Mouse (Mus musculus): ENCODE results near the gene Tescl.

Tescl gene

GRCm38 (mm10) chr7:24299823-24300481 is 33.8 kb downstream of the Tescl start:
- no peak for DNase-seq (ENCODE audit: low spot score in 2 of 2)

DNA sequence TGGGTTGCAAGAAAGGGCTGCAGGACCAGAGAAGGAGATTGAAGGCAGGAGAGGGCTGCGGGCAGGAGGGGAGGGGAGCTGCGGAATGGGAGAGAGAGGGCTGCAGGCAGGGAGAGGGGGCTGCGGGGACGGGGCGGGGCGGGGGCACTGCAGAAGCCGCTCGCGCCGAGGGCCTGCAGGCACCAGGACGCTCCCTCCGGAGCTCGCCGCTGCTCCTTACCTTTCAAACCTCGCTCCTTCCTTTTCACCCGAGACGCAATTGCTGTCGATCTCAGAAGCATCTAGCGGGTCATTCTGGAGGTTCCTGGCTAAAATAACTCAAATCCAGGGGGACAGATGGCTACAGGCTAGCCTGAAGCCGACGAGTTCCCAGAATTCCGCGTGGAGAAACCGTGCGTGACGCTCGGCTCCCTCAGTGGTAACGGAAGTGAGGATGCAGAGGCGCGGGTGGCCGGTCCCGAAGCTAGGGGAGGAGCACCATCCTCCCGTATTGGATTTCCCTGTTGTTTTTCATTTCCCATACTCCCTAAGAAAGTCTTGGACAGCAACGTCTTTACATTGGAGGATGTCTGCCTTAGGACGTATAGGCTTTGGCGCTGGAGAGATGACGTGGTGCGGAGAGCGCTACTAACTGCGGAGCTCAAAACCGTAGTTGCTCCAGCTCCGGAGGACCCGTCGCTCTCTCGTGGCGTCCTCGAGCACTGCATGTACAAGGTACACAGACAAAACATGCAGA is 34.6 kb downstream of the Tescl start:
- DNase-seq (ENCODE audit: low spot score in 2 of 2) = peak; percentile 88 to 92

GRCm38 (mm10) chr7:24298635-24298972 is 35.1 kb downstream of the Tescl start:
- no peak for DNase-seq (ENCODE audit: low spot score in 2 of 2)

DNA sequence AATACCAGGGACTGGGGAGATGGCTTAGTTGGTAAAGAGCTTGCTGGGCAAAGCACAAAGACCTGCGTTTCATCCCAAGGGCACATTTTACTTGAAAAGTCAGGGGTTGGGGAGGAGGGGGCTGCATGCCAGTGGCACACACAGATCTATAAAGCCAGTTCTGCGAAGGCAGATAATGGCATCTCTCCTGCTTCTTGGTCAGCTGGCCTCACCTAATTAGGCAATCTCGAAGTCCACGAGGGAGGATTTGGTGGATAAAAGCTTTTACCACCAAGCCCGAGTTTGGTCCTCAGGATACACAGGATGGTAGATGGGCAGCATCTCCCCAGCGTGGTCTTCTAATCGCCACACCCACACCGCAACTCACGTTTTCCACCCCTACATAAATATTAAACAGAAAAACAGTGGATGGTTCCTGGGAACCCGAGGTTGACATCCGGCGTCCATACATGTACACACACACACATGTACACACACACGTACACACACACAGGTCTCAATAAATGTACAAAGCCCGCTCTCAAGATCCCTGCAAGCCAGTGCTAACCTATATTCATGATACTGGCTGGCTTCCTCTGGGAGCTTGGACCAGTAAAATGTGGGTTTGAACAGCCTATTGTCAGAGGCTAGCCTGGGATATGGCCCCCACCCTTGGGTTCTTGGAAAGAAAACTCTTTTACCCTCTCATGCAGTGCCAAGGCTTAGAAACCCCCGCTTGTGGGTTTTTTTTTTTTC is 36.2 kb downstream of the Tescl start:
- no peak for DNase-seq (ENCODE audit: low spot score in 2 of 2)

DNA sequence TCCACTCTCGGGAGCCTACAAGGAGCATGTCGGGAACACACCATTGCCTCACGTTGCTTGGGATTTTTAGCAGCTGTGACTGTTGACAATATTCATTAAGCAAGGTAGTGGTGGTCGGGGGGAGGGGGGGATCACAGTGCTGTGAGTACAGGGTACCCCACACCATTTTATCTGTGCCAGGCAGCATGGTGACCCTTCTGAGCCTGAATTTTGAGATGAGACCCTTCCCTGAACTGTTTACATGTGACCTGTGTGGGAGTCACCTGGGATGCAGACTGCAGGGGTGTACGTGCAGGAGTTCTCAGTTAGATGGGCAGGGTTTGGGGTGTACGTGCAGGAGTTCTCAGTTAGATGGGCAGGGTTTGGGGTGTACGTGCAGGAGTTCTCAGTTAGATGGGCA is 37.4 kb downstream of the Tescl start:
- no peak for DNase-seq (ENCODE audit: low spot score in 2 of 2)

GRCm38 (mm10) chr7:24295376-24295775 is 38.4 kb downstream of the Tescl start:
- no peak for DNase-seq (ENCODE audit: low spot score in 2 of 2)

DNA sequence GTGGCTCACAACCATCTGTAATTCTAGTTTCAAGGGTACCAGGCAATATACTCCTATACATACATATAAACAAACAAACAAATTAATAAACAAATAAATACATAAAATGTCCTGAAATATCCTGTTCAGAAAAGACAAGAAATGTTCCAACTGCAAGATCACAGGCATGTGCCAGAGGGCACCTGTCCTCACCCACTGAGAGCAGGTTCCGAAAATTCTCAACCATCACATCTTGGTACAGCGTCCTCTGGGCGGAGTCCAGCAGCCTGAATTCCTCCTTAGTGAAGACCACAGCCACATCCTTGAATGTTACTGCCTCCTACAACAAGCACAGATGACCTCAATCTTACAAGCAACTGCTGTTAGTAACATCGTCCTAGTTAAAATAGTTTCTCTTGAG is 39.0 kb downstream of the Tescl start:
- no peak for DNase-seq (ENCODE audit: low spot score in 2 of 2)

DNA sequence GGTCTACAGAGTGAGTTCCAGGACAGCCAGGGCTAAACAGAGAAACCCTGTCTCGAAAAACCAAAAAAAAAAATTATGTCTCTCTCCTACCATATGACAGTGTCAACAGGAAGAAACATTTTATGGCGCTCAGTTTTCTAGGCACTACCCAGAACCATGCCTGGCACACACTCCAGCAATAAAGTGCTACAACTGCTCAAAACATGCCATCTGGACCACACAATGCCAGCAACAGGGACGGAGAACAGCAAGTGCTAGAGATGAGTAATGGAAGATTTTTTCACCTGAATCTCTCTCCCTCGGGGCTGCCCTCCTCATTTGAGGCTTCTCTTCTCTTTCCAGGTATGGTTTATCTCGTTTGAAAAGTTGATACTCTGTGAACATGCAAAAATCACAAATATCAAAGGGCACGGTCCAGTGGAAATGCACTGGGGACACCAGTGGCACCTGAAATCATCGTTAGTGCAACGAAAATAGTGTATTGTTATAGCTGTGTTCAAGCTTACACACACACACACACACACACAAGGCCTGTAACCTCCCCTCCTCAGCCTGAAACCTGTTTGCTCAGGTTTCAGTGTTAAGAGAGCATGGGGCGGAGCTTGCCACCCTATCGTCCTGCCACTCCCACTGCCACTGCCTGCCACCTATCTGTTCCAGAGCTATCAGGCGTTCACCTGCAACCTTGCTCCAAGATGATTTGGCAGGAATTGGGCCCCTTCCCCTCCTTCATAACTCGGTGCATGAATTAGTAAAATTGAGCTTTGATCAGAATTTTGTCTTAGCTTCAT is 40.5 kb downstream of the Tescl start:
- DNase-seq (ENCODE audit: low spot score in 2 of 2) = no peak

GRCm38 (mm10) chr7:24291387-24292090 is 42.2 kb downstream of the Tescl start:
- DNase-seq (ENCODE audit: low spot score in 2 of 2) = no peak

GRCm38 (mm10) chr7:24290106-24290693 is 43.5 kb downstream of the Tescl start:
- no peak for DNase-seq (ENCODE audit: low spot score in 2 of 2)

GRCm38 (mm10) chr7:24288512-24288911 is 45.2 kb downstream of the Tescl start:
- no peak for DNase-seq (ENCODE audit: low spot score in 2 of 2)

- no peak for DNase-seq (ENCODE audit: low spot score in 2 of 2)
Observed at GRCm38 (mm10) chr7:24287670-24288069, 46.1 kb downstream of the Tescl start.

- DNase-seq (ENCODE audit: low spot score in 2 of 2) = no peak
Observed at GRCm38 (mm10) chr7:24286916-24287315, 46.8 kb downstream of the Tescl start.

DNA sequence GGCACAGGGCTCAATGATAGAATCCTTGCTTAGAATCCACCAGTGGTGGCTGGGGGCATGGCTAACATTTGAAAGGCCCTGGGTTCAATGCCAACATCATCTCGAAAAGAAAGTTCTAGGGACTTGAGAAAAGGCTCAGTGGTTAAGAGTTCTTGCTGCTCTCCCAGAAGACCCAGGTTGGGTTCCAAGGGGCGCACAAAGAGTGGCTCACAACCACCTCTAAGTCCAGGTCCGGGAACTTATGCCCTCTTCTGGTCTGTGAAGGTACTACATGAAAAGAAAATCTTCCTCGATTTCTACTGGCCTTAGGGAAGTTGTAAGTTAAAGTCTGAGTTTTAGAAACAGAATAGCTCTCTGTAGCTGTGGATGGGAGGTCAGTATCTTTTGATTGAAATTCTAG is 47.6 kb downstream of the Tescl start:
- DNase-seq (ENCODE audit: low spot score in 2 of 2) = no peak
